Mouse (Mus musculus): Measurements from ENCODE around the gene Cox15.

- TF ChIP-seq EP300 (IDR thresholded peaks at IDR 0.05; ENCODE audit: low read depth) = no peak
- no peak for TF ChIP-seq CTCF (IDR thresholded peaks at IDR 0.05; ENCODE audit: low read depth)
Measured at GRCm38 (mm10) chr19:43786249-43787026, 33.6 kb upstream of the Cox15 start.
